Mouse (Mus musculus) midbrain, embryonic 10.5 days (tissue): ENCODE measurements around the gene Med13l. TPM values are rescaled to one million over a fixed set of nuclear protein-coding genes. Genes with fewer than 3 reads are reported as not detected.
A peak's percentile ranks its signal among the peaks of the same experiment; 100 is the strongest.

Source experiments
- DNase-seq: peaks from one replicate; pipeline ENCODE4 v3.0.0-alpha.2; 2017; ENCODE audit warnings: low spot score
- H3K27ac ChIP-seq: fragments of 300-500 bp; sonication (generic); replicated peaks from 2 replicates; pipeline ENCODE4 v1.5.1; 2016; ENCODE audit warnings: mild to moderate bottlenecking
- H3K27me3 ChIP-seq: fragments of 300-500 bp; sonication (generic); 2 replicates; pipeline ENCODE4 v1.6.1; 2016; ENCODE audit warnings: low read depth, mild to moderate bottlenecking; ENCODE audit not compliant: poor library complexity, severe bottlenecking
- H3K36me3 ChIP-seq: fragments of 300-500 bp; sonication (generic); 2 replicates; pipeline ENCODE4 v1.6.1; 2016; ENCODE audit warnings: mild to moderate bottlenecking, moderate library complexity
- H3K4me1 ChIP-seq: fragments of 300-500 bp; sonication (generic); 2 replicates; pipeline ENCODE4 v1.6.1; 2016
- H3K4me3 ChIP-seq: fragments of 300-500 bp; sonication (generic); 2 replicates; pipeline ENCODE4 v1.5.1; 2016; ENCODE audit warnings: mild to moderate bottlenecking, moderate library complexity
- H3K9me3 ChIP-seq: fragments of 300-500 bp; sonication (generic); replicated peaks from 2 replicates; pipeline ENCODE4 v1.6.1; 2016; ENCODE audit warnings: mild to moderate bottlenecking
- WGBS: fragments of 180-500 bp; shearing (Covaris S2); methylation state at CpG from one replicate; pipeline ENCODE4 v1.1.7; 2016; 5-methylcytosine and 5-hydroxymethylcytosine counted together
- polyA plus RNA-seq: library from polyadenylated mRNA; unstranded; fragments of >200 nt; fragmentation: Nextera tagmentation; extraction: Ambion mirVana; gene quantifications from 2 replicates; pipeline ENCODE4 v1.2.1, GENCODE M21; 2016

Med13l gene
- polyA plus RNA-seq, 1 experiment from 2014 or later, result 9.9 TPM

DNA sequence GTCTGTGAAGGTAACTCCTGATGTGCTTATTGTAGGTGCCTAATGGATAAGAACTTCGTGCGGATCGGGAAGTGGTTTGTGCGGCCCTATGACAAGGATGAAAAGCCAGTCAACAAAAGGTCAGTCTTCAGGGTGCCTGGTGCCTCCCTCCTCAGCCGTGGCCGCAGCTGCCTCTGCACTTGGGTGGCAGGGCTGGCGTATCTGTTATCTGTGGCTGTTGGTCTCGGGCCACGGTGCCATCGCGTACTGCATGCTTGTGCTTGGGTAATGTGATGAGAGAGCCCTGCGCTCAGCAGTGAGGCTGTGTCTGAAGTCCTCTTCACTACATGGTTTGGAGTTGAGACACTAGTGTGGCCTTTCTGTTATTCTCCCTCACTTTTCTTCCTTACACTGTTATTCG, 120.4 kb downstream of the Med13l start:
- peaks cover 24% of the 10 kb centered on the region for H3K4me1 ChIP-seq
- no peak for DNase-seq
- no peaks in the 10 kb centered on the region for H3K9me3 ChIP-seq
- WGBS, result 94% methylated on average over 13 of the region's 13 CpGs
- peaks cover 25% of the 10 kb centered on the region for H3K36me3 ChIP-seq
- H3K27me3 ChIP-seq, result no peaks in the 10 kb centered on the region
- no peak overlapping the region for H3K4me3 ChIP-seq
- H3K27ac ChIP-seq, result no peak overlapping the region

DNA sequence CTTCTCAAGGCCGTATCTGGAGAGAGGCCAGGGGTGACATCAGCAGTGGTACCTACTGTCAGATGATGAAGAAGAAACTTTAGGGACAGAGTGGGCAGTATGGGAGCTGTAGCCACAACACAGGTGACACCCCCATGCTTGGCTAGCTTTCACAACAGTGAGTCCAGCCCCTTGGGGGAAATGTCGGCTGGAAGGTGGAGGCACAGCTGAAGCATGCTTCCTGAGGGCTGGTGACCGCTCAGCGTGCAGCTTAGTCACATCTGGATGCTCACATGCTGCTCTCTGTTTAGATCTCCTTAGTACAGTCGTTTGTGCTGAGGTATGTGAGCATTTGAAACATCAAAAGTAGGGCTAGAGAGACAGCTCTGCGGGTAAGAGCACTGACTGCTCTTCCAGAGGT, 121.5 kb downstream of the Med13l start:
- Histone ChIP-seq H3K4me3 (no peak overlapping the region), H3K36me3 (peaks cover 25% of the 10 kb centered on the region), H3K27ac (no peak overlapping the region), H3K4me1 (peaks cover 30% of the 10 kb centered on the region), H3K9me3 (no peaks in the 10 kb centered on the region), H3K27me3 (no peaks in the 10 kb centered on the region)
- no peak for DNase-seq
- 85% methylated on average over 6 of the region's 6 CpGs for WGBS

DNA sequence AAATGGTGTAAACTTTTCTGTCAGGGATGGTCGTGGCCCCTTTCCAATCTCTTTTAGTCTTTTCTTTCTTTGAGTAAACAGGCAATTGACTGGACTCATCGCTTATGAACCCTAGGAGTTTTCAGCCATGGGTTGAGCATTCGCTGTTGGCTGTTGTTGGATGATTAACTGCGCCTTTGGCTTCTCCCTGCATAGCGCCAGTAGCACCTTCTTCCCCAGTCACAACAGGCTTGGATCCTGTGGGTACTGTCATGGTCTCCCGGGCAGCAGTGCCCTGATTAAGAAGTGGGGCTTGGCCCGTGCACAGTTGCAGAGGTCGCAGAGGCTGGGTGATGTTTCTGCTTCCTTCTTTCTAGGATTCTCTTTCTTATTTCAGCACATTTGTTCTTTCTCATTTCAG, 124.7 kb downstream of the Med13l start:
- Histone ChIP-seq H3K27me3 (no peaks in the 10 kb centered on the region), H3K36me3 (peaks cover 25% of the 10 kb centered on the region), H3K4me1 (peaks cover 39% of the 10 kb centered on the region), H3K9me3 (no peaks in the 10 kb centered on the region), H3K4me3 (no peak overlapping the region), H3K27ac (no peak overlapping the region)
- DNase-seq, result no peak
- WGBS, result 85% methylated on average over 8 of the region's 8 CpGs

DNA sequence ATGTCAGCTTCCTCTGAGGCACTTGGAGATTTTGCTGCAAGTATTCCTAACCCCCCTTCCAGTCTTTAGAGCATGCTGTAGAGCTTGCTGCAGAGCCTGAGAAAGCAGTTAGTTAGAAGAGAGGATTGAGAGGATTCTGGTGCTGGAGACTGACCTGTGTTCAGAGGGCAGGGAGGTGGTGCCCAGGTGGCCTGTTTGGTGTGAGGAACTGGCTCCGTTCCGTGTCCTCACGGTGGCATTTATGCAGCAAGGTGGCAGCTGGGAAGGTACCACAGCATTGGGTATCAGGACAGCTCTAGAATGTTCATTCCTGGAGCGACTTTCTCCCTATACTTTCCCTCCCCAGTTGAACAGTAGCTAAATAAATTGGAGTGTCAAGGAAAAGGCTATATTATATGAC, 125.5 kb downstream of the Med13l start:
- Histone ChIP-seq H3K9me3 (no peaks in the 10 kb centered on the region), H3K27ac (peak overlapping the region; percentile 13; the same call in 1 of the 2 replicates), H3K27me3 (no peaks in the 10 kb centered on the region), H3K4me3 (no peak overlapping the region), H3K36me3 (peaks cover 19% of the 10 kb centered on the region), H3K4me1 (peaks cover 41% of the 10 kb centered on the region)
- no peak for DNase-seq
- WGBS, result 95% methylated on average over 4 of the region's 4 CpGs

DNA sequence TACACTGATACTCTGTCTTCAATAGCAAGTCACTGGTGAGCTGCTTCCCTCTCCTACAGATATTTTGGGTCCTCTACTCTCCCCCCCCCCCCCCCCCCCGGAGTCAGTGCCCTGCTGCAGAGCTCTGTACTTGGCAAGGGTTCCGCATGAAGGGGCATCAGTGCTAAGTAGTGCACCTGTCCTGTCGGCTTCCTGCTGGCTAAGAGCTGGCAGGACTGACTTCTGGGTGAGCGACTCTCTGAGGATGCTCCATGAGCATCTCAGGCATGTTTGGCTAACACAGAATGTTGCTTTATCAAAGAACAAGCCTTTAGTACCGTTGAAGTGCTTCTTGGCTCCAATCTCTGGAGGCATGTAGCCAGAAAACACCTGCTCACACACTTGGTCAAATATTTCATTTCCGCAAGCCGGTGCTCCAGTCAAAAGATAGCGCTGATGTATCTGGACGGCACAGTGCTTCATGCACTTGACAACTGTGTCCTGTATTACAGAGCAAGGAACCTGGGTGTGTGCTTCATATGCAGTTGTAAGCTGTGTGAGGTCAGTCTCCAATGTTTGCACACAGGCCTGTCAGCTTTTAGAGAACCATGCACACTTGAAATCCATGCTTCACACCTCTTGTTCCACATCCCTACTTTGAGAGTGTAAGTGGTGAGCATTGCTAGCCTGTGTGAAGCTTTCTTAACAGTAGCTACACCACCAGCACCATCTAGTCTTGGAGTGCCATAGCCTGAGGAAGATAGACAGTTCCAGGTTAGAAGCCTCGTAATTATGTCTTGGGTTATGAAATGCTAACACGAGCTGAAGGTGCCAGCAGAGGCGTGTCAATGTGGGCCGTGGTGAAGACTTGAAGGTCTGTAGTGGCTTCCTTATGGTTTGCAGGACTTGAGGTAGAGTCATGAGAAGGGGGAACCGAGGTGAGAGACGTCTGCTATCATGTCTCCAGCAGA, 128.7 kb downstream of the Med13l start:
- Histone ChIP-seq H3K36me3 (0 out of 2 replicates have a peak, but pooled peaks cover 2% of the 10 kb centered on the region), H3K27me3 (no peaks in the 10 kb centered on the region)
- WGBS, result 91% methylated on average over 15 of the region's 15 CpGs

DNA sequence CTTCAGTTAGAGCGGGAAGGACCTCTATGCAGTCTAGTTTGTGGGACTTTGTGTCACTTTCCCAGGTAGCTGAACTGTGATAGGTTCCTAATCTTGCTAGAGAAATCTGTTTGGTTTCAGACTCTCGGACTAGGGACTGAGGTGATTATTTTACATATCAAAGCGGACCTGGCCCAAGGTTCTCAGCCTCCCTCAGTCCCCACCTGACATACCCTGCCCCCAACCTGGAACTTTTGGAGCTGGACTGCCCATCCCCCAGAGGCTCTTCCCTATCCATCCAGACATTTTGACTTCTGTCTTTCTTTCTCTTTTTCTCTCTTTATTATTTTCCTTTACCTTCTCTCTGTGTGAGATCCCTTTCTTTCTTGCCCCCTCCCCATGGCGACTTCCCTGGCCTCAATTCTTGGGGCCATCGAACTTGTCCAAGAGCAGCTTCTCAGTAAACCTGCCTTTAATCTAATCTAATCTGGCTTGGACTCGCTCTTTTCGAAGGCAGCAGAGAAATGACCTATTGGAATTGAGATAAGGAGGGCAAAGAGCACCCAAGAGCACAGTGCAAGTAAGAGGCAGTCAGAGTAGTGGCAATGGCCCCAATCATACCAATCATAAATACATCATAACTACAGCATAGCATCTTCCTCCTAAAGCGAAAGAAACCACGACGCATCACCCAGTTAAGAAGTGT, 130.7 kb downstream of the Med13l start:
- no peak overlapping the region for H3K27ac ChIP-seq
- H3K36me3 ChIP-seq, result 0 out of 2 replicates have a peak, but pooled peaks cover 2% of the 10 kb centered on the region
- DNase-seq, result no peak
- no peaks in the 10 kb centered on the region for H3K9me3 ChIP-seq
- 81% methylated on average over 10 of the region's 10 CpGs for WGBS
- peaks cover 41% of the 10 kb centered on the region for H3K4me1 ChIP-seq
- H3K4me3 ChIP-seq, result no peak overlapping the region
- H3K27me3 ChIP-seq, result no peaks in the 10 kb centered on the region

More for the DNA sequence above, 128.7 kb downstream of the Med13l start:
- H3K27ac ChIP-seq, result no peak overlapping the region
- H3K4me1 ChIP-seq, result peaks cover 49% of the 10 kb centered on the region
- no peak for DNase-seq
- no peaks in the 10 kb centered on the region for H3K9me3 ChIP-seq
- no peak overlapping the region for H3K4me3 ChIP-seq

DNA sequence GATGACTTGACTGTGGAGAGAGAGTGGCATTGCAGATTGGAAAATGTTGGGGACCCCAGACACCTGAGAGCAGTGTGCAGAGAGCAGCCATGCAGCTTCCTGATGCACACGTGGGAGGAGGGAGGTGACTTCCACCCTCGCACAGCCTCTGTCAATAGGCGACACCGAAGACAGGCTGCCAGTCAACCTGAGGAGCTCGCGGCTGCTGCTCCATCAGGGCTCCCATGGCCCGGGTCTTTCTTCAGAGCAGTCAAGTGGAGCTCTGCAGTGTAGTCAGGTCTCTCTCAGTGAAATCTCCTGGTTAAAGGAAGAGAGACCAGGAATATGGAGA, 131.2 kb downstream of the Med13l start:
- no peak overlapping the region for H3K27ac ChIP-seq
- DNase-seq, result no peak

DNA sequence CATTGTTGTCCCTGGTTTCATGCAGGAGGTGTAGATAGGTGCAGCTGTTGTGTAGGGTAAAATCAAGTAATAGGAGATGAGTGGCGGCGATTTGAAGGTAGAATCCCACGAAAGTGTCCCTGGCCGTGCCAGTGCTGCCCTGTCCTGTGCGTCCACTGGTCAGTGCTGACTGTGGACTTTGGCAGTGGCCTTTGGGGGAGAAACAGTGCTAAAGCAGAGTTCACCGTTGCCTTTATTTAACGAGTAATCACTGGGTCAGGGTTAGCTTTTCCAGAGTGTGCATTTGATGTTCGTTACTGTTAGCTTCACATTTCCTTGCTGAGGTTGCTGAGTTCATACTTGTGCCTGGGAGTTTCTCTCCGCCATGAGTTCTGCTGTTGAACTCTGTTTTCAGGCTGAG, 133.5 kb downstream of the Med13l start:
- 94% methylated on average over 9 of the region's 9 CpGs for WGBS
- Histone ChIP-seq H3K4me3 (no peak overlapping the region), H3K27me3 (no peaks in the 10 kb centered on the region), H3K9me3 (no peaks in the 10 kb centered on the region), H3K27ac (no peak overlapping the region), H3K4me1 (peaks cover 27% of the 10 kb centered on the region), H3K36me3 (0 out of 2 replicates have a peak, but pooled peaks cover 2% of the 10 kb centered on the region)
- DNase-seq, result no peak

More for the DNA sequence above, 131.2 kb downstream of the Med13l start:
- H3K36me3 ChIP-seq, result 0 out of 2 replicates have a peak, but pooled peaks cover 2% of the 10 kb centered on the region
- no peaks in the 10 kb centered on the region for H3K27me3 ChIP-seq
- H3K9me3 ChIP-seq, result no peaks in the 10 kb centered on the region
- no peak overlapping the region for H3K4me3 ChIP-seq
- peaks cover 41% of the 10 kb centered on the region for H3K4me1 ChIP-seq
- 54% methylated on average over 7 of the region's 7 CpGs for WGBS

DNA sequence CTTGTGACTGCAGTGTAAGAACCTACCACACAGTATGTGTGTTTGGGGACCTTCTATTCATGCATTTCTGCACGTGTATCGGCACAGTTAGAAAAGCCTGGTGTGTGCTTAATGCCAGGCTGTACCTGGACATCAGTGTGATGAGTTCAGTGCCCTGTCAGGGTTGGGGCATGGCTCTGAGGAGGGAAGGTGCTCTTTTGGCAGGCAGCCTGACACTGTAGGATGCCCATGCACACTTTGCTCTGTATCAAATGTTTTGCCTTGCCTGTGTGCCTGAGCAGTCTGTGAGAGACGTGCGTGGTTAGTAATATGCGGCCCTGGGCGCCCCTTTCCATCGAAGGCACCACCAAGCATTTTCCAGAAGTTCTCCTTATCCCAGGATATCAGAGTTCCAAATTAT, 136.6 kb downstream of the Med13l start:
- DNase-seq, result no peak
- Histone ChIP-seq H3K9me3 (no peaks in the 10 kb centered on the region), H3K4me3 (no peak overlapping the region), H3K27ac (no peak overlapping the region), H3K27me3 (no peaks in the 10 kb centered on the region), H3K4me1 (peaks cover 36% of the 10 kb centered on the region), H3K36me3 (0 out of 2 replicates have a peak, but pooled peaks cover 2% of the 10 kb centered on the region)
- 92% methylated on average over 7 of the region's 7 CpGs for whole genome bisulfite sequencing

DNA sequence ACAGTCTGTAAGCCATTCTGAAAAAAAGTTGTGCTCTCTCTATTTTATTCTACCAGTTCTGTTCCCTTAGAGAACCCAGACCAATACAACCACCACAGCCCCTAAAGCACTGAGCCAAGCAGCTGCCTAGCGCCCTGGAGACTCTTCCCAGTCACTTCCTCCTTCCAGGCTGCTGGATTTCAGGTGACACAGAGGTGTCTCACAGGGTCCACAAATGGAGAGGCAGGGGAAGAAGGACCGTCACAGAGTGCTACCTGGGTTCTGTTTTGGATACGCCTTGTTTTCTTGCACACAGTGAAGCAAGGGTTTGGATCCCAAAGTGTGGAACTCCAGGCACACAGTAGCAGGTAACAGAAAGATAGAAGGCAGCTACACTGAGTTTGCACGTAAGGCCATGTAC, 140.5 kb downstream of the Med13l start:
- DNase-seq, result no peak
- Histone ChIP-seq H3K27me3 (no peaks in the 10 kb centered on the region), H3K36me3 (no peaks in the 10 kb centered on the region), H3K4me3 (no peak overlapping the region), H3K4me1 (peaks cover 67% of the 10 kb centered on the region), H3K27ac (peak overlapping the region; percentile 23; the same call in 1 of the 2 replicates), H3K9me3 (no peaks in the 10 kb centered on the region)
- 86% methylated on average over 4 of the region's 4 CpGs for WGBS

DNA sequence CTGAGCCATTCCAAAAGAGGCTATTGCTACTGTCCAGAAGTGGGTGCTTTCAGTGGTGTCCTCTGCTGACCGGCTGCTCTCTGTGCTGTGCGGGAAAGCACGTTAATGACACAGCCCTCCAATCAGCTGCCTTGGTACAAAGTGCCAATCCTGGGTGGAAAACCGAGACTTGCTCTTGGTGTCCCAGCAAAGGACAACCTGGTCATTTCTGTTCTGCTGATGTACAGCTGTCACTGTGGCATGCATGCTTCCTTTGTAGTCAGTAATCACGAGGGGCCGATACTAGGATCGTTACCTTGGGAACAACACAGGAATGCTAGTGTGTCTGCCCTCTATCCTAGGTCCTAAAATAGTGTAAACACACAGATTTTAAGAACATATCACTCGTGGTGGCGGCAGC, 142.2 kb downstream of the Med13l start:
- Histone ChIP-seq H3K27me3 (no peaks in the 10 kb centered on the region), H3K4me1 (peaks cover 69% of the 10 kb centered on the region), H3K27ac (peak overlapping the region; percentile 52; the same call in 1 of the 2 replicates), H3K36me3 (no peaks in the 10 kb centered on the region), H3K9me3 (no peaks in the 10 kb centered on the region), H3K4me3 (no peak overlapping the region)
- no peak for DNase-seq
- 25% methylated on average over 9 of the region's 9 CpGs for WGBS

DNA sequence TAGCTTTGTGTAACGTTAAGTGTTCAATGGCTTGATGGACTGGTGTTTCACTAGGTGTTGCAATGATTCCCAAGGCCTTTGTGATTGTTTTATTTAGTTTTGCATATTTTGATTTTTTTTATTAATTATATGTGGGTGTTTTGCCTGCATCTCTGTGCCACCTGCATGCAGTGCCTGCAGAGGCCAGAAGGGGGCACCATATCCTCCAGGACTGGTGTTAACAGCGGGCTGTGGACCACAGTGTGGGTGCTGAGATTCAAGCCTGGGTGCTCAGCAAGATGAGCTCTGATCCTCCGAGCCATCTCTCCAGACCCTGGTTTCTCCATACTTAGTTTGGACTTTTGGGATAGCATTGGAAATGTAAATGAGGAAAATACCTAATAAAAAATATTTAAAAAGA, 143.7 kb downstream of the Med13l start:
- H3K4me3 ChIP-seq, result no peak overlapping the region
- no peak overlapping the region for H3K27ac ChIP-seq
- DNase-seq, result no peak
- no peaks in the 10 kb centered on the region for H3K9me3 ChIP-seq
- 77% methylated on average over 3 of the region's 3 CpGs for WGBS
- peaks cover 81% of the 10 kb centered on the region for H3K4me1 ChIP-seq
- no peaks in the 10 kb centered on the region for H3K36me3 ChIP-seq
- H3K27me3 ChIP-seq, result no peaks in the 10 kb centered on the region

DNA sequence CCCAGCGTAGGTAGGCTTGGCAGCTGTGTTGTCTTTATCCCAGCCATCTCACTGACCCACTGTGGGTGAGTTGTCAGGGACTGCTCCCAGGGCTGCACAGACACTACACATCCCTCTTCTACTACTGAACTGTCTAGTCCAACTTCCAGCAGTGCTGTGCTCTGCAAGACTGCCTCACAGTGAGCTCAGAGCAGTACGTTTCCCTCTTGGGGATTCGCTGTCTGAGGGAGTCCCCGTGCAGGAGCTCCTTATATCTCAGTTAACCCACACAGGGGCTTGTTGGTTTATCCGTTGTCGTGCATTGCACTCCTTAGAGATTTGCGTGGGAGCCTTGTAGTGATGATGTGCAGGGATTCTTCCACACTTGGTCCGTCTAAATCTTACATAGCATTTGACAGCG, 144.5 kb downstream of the Med13l start:
- Histone ChIP-seq H3K4me1 (peaks cover 87% of the 10 kb centered on the region), H3K9me3 (no peaks in the 10 kb centered on the region), H3K27ac (no peak overlapping the region), H3K4me3 (no peak overlapping the region), H3K36me3 (no peaks in the 10 kb centered on the region), H3K27me3 (no peaks in the 10 kb centered on the region)
- WGBS, result 90% methylated on average over 9 of the region's 9 CpGs
- DNase-seq, result no peak
